Mouse (Mus musculus) layer of hippocampus, postnatal 14 days (tissue): ENCODE data around the gene Rtel1. TPM values are rescaled to one million over a fixed set of nuclear protein-coding genes. Genes with fewer than 3 reads are reported as not detected.
A peak's percentile ranks its signal among the peaks of the same experiment; 100 is the strongest.

Experiments
- DNase-seq, 2 experiments: peaks; one replicate each; pipeline ENCODE4 v3.0.0; 2021 to 2022; ENCODE audit warnings: low spot score in 2 of 2, mixed read lengths in 1 of 2
- total RNA-seq, 2 experiments: library from RNA; stranded (reverse); gene quantifications; 2 replicates each; pipeline ENCODE4 v1.2.3; 2021

Rtel1 gene
- total RNA-seq, 2 experiments from 2014 or later, result 39.7 to 42.8 TPM

DNA sequence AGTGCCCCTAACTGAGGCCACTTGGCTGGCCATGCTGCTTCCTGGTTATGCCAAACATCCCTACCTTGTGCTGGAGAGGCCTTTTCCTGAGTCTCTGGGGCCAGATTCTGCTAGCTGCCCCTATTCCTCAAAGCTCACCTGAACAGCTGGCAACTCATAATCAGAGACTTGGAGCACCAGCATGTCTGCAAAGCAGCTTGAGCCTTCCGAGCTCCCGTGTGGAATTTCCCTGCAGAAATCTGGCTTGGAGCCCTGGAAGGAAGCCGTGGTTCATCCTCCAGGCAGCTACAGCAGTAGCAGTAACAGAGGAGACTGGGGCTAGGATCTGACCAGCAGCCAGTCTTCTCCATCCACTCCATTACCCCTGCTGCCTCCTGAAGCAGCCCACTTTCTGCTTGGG lies 66.3 kb downstream of the Rtel1 start:
- peak in 1 of 2 experiments; percentile 46 for DNase-seq

DNA sequence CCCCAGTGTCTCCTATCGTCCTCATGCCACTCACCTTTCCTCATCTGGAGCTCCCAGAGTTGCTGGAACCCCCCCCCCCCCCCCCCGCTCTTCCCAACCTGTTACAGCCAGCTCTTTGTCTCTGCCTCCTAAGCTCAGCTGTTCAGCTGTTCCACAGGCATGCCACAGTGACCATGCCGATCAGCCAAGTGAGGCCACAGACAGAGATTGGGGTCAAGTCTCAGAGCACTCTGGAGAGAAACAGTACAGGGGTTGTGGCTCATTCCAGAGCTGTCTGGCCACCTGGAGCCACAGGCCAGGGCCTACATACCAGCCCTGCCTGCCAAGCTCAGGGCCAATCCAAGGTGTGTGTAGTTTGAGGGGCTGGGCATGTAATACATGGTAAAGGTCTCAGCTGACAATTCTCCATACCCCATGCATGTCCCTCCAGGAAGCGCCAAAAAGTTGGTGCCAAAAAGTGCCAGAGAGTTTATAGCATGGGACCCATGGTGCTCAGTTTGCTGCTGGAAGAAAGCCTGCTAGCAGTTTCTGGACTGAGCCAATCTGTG lies 67.2 kb downstream of the Rtel1 start:
- no peak for DNase-seq

DNA sequence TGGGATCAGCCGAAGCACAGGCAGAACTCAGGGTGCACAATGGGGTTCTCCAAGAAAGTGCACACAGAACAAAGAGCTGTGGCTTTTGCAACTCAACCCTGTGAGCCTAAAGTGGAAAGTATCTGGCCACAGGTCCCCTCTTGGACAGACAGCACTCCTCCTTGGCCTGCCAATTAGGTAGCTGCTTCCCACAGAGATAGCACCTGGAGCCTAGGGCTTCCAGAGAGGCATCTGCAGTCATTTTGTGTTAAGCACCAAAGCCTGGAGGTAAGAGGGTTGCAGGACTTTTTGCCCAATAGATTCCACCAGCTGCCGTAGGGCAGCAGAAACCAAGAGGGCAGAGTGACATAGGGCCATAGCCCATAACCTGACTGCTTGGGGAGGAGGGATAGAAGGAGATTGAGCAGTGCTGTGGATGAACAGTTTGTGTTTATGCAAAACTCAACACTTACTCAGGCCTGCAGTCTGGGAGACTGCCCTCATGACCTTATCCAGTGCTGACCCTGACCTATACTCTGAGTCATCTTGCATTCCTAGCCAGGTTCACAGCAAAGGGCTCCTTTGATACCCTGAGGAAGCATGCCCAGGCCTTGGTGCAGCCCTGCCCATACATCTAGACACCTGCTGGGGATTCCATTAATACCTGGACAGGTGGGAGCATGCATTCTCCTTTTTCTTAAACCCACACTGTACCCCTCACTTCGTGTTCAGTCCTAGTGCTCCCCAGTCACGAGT lies 70.8 kb downstream of the Rtel1 start:
- no peak for DNase-seq

DNA sequence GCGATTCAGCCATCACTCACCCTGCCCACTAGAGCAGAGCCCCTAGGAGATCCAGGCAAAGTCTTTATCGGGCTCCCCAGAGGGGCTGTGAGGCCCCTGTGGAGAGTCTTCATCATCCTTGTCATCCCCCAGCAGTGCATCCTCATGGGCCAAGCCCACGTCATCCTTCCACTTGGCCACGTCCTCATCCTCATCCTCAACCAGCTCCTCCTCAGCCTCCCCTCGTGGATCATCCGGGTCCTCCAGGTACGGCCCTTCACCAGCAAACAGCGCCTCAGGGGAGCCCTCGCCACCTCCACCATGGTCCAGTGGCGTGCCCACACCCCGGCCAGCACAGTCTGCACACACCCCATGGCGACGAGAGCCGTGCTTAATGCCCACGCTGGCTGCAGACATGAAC lies 71.5 kb downstream of the Rtel1 start:
- DNase-seq, result no peak

DNA sequence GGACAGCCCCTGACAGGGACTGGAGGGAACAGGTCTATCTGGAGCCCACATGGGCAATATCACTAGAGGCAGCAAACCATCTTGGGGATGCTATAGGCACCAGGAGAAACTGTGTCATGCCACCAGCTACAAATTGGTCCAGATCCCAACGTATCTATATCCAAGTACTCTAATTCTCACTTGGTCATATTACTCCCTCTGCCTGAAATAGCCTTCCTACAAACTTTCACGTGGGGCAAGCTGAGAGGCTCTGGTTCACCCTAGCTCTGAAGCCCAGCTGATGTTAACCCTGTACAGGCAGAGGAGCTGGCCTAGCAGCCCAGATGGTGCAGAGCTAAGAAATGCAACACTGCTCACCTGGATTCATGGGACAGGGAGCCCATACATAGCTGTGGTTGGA lies 72.0 kb downstream of the Rtel1 start:
- DNase-seq, result no peak

DNA sequence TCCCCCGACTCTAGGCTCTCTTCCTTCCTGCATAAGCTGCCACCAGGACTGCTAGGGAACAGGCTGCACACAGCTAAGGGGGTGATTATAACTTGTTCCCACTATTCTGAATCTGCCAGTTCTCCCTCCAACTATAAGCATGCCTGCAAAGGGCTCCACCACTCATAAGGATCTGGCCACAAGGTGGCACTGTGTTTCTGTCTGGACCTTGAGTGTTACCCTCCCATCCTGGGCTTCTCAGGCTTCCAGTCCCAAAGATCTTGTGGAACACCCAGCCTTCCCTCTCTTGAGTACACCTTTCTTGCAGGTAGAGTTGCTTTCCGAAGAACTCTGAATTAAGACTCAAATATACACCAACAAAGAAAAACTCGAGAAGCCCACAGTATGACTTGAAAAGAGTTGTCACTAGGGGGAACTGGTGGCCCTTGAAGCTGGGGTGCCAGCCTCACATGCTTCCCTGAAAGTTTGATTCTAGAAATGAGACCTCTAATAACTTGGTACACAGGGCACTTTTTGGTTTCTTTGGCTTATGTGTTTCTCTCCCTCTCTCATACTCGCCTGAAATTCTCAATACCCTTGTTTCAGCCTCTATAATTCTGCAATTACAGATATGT lies 73.2 kb downstream of the Rtel1 start:
- DNase-seq, result peak; percentile 85 to 92

DNA sequence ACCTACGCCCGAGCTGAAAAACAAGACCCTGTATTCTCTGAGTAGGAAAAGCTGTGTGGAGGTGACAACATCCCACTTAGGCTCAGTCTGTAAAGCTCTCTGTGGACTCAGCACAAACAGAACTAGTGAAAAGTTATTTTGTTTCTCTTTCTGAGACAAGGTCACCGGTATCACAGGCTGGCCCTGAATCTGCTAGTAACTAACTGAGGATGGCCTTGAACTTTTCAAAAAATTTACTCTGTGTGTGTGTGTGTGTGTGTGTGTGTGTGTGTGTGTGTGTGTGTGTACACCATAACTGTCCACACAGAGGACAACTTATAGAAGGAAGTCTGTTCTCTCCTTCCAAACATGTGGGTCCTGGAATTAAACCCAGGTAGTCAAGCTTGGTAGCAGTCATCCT lies 74.5 kb downstream of the Rtel1 start:
- no peak for DNase-seq

DNA sequence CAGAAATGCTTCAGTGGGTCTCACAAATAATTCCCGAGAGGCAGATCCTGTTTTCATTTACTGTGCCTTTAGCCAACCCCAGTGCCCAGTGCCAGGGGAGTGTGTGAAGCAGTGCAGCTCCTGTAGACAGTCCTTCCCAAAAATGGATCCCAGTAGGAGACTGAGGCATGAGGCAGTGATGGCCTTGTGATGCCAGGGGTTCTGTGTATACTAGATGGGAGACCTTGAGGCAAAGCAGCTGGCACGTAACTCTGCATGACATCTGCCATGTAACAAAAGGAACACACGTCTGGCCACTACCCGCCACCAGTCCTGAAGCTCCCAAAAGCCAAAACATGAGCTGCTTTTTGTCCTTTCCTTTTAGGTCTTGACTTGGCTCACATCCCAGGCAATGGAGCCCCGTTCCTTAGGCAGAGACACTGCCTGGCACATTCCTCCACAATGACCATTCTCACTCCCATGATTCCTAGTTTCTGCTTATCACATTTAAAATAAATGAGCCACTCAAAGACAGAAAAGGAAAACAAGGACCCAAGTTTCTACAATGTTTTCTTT lies 77.7 kb downstream of the Rtel1 start:
- no peak for DNase-seq

DNA sequence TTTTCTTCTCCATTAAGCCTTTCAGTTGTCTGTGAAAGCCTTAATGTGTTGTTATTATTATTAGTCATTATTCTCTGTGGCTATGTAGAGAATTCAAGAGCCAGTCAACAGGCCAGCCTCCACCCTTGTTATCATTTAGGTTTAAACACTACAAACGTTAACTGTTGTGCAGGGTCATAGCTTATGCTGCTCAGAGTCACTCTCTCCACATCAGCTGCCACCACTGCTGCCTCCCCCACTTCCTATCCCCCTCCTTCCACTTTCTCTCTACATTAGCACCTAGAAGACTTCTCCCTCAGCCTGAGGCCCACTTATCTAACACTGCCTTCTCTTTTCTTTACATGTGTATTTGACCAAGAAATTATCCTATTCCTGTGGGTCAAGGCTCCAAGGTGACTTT lies 82.0 kb downstream of the Rtel1 start:
- no peak for DNase-seq

DNA sequence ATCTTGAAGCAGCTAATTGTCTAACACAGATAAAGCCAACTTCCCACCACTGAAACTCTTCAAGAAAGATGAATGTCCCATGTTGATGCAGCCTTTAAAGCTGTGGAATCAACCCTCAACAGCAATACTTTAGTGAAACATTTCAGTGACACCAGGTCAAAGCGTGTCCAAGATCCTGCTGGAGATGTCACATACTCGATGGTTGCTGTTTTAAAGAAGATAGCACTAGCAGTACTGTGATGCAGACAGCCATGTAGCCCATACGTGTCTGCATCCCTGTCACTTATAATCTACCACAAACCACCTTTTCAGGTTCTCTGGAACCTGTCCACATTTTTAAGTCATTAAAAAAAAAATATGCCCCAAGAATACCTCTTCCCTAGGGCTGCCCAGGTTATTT lies 84.2 kb downstream of the Rtel1 start:
- no peak for DNase-seq

Other genes starting within 250 kb of the Rtel1 start
- 100 to 1,000 TPM; 228 to 235 TPM for gene Kcnq2, start 184.4 kb upstream of the Rtel1 start, total RNA-seq
- gene Eef1a2, start 162.7 kb upstream of the Rtel1 start, total RNA-seq, result 100 to 1,000 TPM; 904 to 919 TPM
- gene Ppdpf, start 132.5 kb upstream of the Rtel1 start, total RNA-seq, result 100 to 1,000 TPM; 118 to 135 TPM
- not detected for gene Ptk6, start 117.0 kb upstream of the Rtel1 start, total RNA-seq
- under 1 TPM; 0.14 to 0.41 TPM for gene Srms, start 106.6 kb upstream of the Rtel1 start, total RNA-seq
- not detected for gene Fndc11, start 99.7 kb upstream of the Rtel1 start, total RNA-seq
- gene Helz2, start 77.7 kb upstream of the Rtel1 start, total RNA-seq, result 1 to 10 TPM; 2.1 TPM
- 10 to 100 TPM; 16.3 to 20.1 TPM for gene Gmeb2, start 31.7 kb upstream of the Rtel1 start, total RNA-seq
- gene Stmn3, start 5.2 kb upstream of the Rtel1 start, total RNA-seq, result 100 to 1,000 TPM; 793 to 798 TPM
- 10 to 100 TPM; 60.3 to 65.3 TPM for gene Zgpat, start 45.2 kb downstream of the Rtel1 start, total RNA-seq
- 10 to 100 TPM; 37.0 to 37.7 TPM for gene Arfrp1, start 45.7 kb downstream of the Rtel1 start, total RNA-seq
- 10 to 100 TPM; 32.1 to 32.8 TPM for gene Lime1, start 60.3 kb downstream of the Rtel1 start, total RNA-seq
- gene Zbtb46, start 139.7 kb downstream of the Rtel1 start, total RNA-seq, result 10 to 100 TPM; 11.2 to 14.0 TPM
- gene Abhd16b, start 173.5 kb downstream of the Rtel1 start, total RNA-seq, result not detected
- 10 to 100 TPM; 74.8 to 76.4 TPM for gene Tpd52l2, start 177.4 kb downstream of the Rtel1 start, total RNA-seq
- gene Dnajc5, start 200.7 kb downstream of the Rtel1 start, total RNA-seq, result 100 to 1,000 TPM; 271 to 275 TPM